Mouse (Mus musculus): ENCODE data around the gene Ralgds. TPM values are rescaled to one million over a fixed set of nuclear protein-coding genes. Genes with fewer than 3 reads are reported as not detected.

The Ralgds gene
- polyA plus RNA-seq (2017; shearing (Covaris generic)) = 33.8 TPM

GRCm38 (mm10) chr2:28512798-28513401 lies at the start of gene Ralgds:
TSS of gene Ralgds (plus strand) at chr2:28513125.

GRCm38 (mm10) chr2:28465836-28466518 lies 46.9 kb upstream of the Ralgds start, which contains the start of gene 1700007K13Rik:
TSS of gene 1700007K13Rik (minus strand) at chr2:28466332.

GRCm38 (mm10) chr2:28467860-28468485 lies 45.0 kb upstream of the Ralgds start, which contains the start of gene Mrps2:
TSS of gene Mrps2 (plus strand) at chr2:28468066.

GRCm38 (mm10) chr2:28496671-28497070 lies 16.3 kb upstream of the Ralgds start, which contains the start of gene Gbgt1:
TSS of gene Gbgt1 (plus strand) at chr2:28496891.

GRCm38 (mm10) chr2:28505795-28506194 lies 7.1 kb upstream of the Ralgds start, which contains the start of gene Gm10134:
TSS of gene Gm10134 (plus strand) at chr2:28506095.

GRCm38 (mm10) chr2:28563303-28563702 lies 50.4 kb downstream of the Ralgds start, which contains the start of gene Cel:
TSS of gene Cel (minus strand) at chr2:28563403.

GRCm38 (mm10) chr2:28583651-28584050 lies 70.7 kb downstream of the Ralgds start, which contains the start of gene Gtf3c5:
TSS of gene Gtf3c5 (minus strand) at chr2:28583751.

Other genes starting within 250 kb of the Ralgds start
- 0.10 TPM for gene Ppp1r26, start 66.3 kb upstream of the Ralgds start, polyA plus RNA-seq (2017; shearing (Covaris generic))
- gene 1700007K13Rik, start 46.8 kb upstream of the Ralgds start, polyA plus RNA-seq (2017; shearing (Covaris generic)) = not detected
- gene Mrps2, start 45.1 kb upstream of the Ralgds start, polyA plus RNA-seq (2017; shearing (Covaris generic)) = 36.1 TPM
- not detected for gene Gbgt1, start 16.2 kb upstream of the Ralgds start, polyA plus RNA-seq (2017; shearing (Covaris generic))
- 1.0 TPM for gene Gm10134, start 7.0 kb upstream of the Ralgds start, polyA plus RNA-seq (2017; shearing (Covaris generic))
- gene Cel, start 50.3 kb downstream of the Ralgds start, polyA plus RNA-seq (2017; shearing (Covaris generic)) = not detected
- 24.1 TPM for gene Gtf3c5, start 70.6 kb downstream of the Ralgds start, polyA plus RNA-seq (2017; shearing (Covaris generic))
- gene Gfi1b, start 108.9 kb downstream of the Ralgds start, polyA plus RNA-seq (2017; shearing (Covaris generic)) = not detected
- gene Tsc1, start 128.1 kb downstream of the Ralgds start, polyA plus RNA-seq (2017; shearing (Covaris generic)) = 34.0 TPM
- not detected for gene Spaca9, start 186.6 kb downstream of the Ralgds start, polyA plus RNA-seq (2017; shearing (Covaris generic))
- not detected for gene Ak8, start 187.0 kb downstream of the Ralgds start, polyA plus RNA-seq (2017; shearing (Covaris generic))